Mouse (Mus musculus): ENCODE results near the gene Utp3. TPM values are rescaled to one million over a fixed set of nuclear protein-coding genes. Genes with fewer than 3 reads are reported as not detected.

Utp3 gene
- polyA plus RNA-seq, 1 experiment = 10.1 TPM

GRCm38 (mm10) chr5:88586407-88587174 lies 32.3 kb downstream of the Utp3 start:
- no peak for TF ChIP-seq POLR2A (IDR thresholded peaks at IDR 0.05; ENCODE audit: borderline replicate concordance, extremely low read depth, low read depth, low read length)
- no peak for TF ChIP-seq CTCF (IDR thresholded peaks at IDR 0.05; ENCODE audit: insufficient read depth, low read length)
- peaks cover 12% of the 10 kb centered on the region for H3K4me1 ChIP-seq (ENCODE audit: control insufficient read depth, insufficient read depth, low read length)
- no peak for DNase-seq
- WGBS = 79% methylated on average over 7 of the region's 7 CpGs
- no peak overlapping the region for H3K4me3 ChIP-seq (replicated peaks; ENCODE audit: extremely low read depth, low read depth, low read length)

- 32% methylated on average over 13 of the region's 13 CpGs for WGBS
- H3K4me3 ChIP-seq (replicated peaks; ENCODE audit: extremely low read depth, low read depth, low read length) = no peak overlapping the region
- TF ChIP-seq POLR2A (IDR thresholded peaks at IDR 0.05; ENCODE audit: borderline replicate concordance, extremely low read depth, low read depth, low read length) = no peak
- no peak for TF ChIP-seq CTCF (IDR thresholded peaks at IDR 0.05; ENCODE audit: insufficient read depth, low read length)
- peaks cover 12% of the 10 kb centered on the region for H3K4me1 ChIP-seq (ENCODE audit: control insufficient read depth, insufficient read depth, low read length)
- no peak for DNase-seq
Observed at GRCm38 (mm10) chr5:88587211-88587934, 33.1 kb downstream of the Utp3 start.

GRCm38 (mm10) chr5:88588481-88588880 lies 34.2 kb downstream of the Utp3 start:
- Histone ChIP-seq H3K4me3 (replicated peaks; ENCODE audit: extremely low read depth, low read depth, low read length) (no peak overlapping the region), H3K4me1 (ENCODE audit: control insufficient read depth, insufficient read depth, low read length) (peaks cover 12% of the 10 kb centered on the region)
- no peak for DNase-seq
- TF ChIP-seq POLR2A (IDR thresholded peaks at IDR 0.05; ENCODE audit: borderline replicate concordance, extremely low read depth, low read depth, low read length) (no peak), CTCF (IDR thresholded peaks at IDR 0.05; ENCODE audit: insufficient read depth, low read length) (no peak)
- 76% methylated on average over 5 of the region's 5 CpGs for WGBS

- Histone ChIP-seq H3K4me1 (ENCODE audit: control insufficient read depth, insufficient read depth, low read length) (no peaks in the 10 kb centered on the region), H3K4me3 (replicated peaks; ENCODE audit: extremely low read depth, low read depth, low read length) (no peak overlapping the region)
- 76% methylated on average over 13 of the region's 13 CpGs for WGBS
- DNase-seq = no peak
- TF ChIP-seq POLR2A (IDR thresholded peaks at IDR 0.05; ENCODE audit: borderline replicate concordance, extremely low read depth, low read depth, low read length) (no peak), CTCF (IDR thresholded peaks at IDR 0.05; ENCODE audit: insufficient read depth, low read length) (no peak)
Observed at GRCm38 (mm10) chr5:88593421-88594172, 39.3 kb downstream of the Utp3 start.

GRCm38 (mm10) chr5:88594173-88594569 lies 39.9 kb downstream of the Utp3 start:
- WGBS = 88% methylated on average over 7 of the region's 7 CpGs
- Histone ChIP-seq H3K4me3 (replicated peaks; ENCODE audit: extremely low read depth, low read depth, low read length) (no peak overlapping the region), H3K4me1 (ENCODE audit: control insufficient read depth, insufficient read depth, low read length) (no peaks in the 10 kb centered on the region)
- no peak for DNase-seq
- TF ChIP-seq CTCF (IDR thresholded peaks at IDR 0.05; ENCODE audit: insufficient read depth, low read length) = no peak
- TF ChIP-seq POLR2A (IDR thresholded peaks at IDR 0.05; ENCODE audit: borderline replicate concordance, extremely low read depth, low read depth, low read length) = no peak

GRCm38 (mm10) chr5:88595537-88596455 lies 41.5 kb downstream of the Utp3 start:
- 63% methylated on average over 5 of the region's 5 CpGs for WGBS
- Histone ChIP-seq H3K4me1 (ENCODE audit: control insufficient read depth, insufficient read depth, low read length) (no peaks in the 10 kb centered on the region), H3K4me3 (replicated peaks; ENCODE audit: extremely low read depth, low read depth, low read length) (no peak overlapping the region)
- no peak for TF ChIP-seq CTCF (IDR thresholded peaks at IDR 0.05; ENCODE audit: insufficient read depth, low read length)
- TF ChIP-seq POLR2A (IDR thresholded peaks at IDR 0.05; ENCODE audit: borderline replicate concordance, extremely low read depth, low read depth, low read length) = no peak
- no peak for DNase-seq

GRCm38 (mm10) chr5:88598961-88599360 lies 44.7 kb downstream of the Utp3 start:
- TF ChIP-seq POLR2A (IDR thresholded peaks at IDR 0.05; ENCODE audit: borderline replicate concordance, extremely low read depth, low read depth, low read length) (no peak), CTCF (IDR thresholded peaks at IDR 0.05; ENCODE audit: insufficient read depth, low read length) (no peak)
- WGBS = 82% methylated on average over 6 of the region's 6 CpGs
- DNase-seq = no peak
- Histone ChIP-seq H3K4me1 (ENCODE audit: control insufficient read depth, insufficient read depth, low read length) (no peaks in the 10 kb centered on the region), H3K4me3 (replicated peaks; ENCODE audit: extremely low read depth, low read depth, low read length) (no peak overlapping the region)

- TF ChIP-seq CTCF (IDR thresholded peaks at IDR 0.05; ENCODE audit: insufficient read depth, low read length) = no peak
- no peak for TF ChIP-seq POLR2A (IDR thresholded peaks at IDR 0.05; ENCODE audit: borderline replicate concordance, extremely low read depth, low read depth, low read length)
- Histone ChIP-seq H3K4me1 (ENCODE audit: control insufficient read depth, insufficient read depth, low read length) (no peaks in the 10 kb centered on the region), H3K4me3 (replicated peaks; ENCODE audit: extremely low read depth, low read depth, low read length) (no peak overlapping the region)
- DNase-seq = no peak
- 83% methylated on average over 2 of the region's 2 CpGs for WGBS
Observed at GRCm38 (mm10) chr5:88602030-88602429, 47.8 kb downstream of the Utp3 start.
